Mouse (Mus musculus): ENCODE results near the gene Odf3. TPM values are rescaled to one million over a fixed set of nuclear protein-coding genes. Genes with fewer than 3 reads are reported as not detected.
"Not testable (repeated sequence)": the region's sequence is repeated elsewhere in the genome, so short reads cannot be mapped to it uniquely, and the experiment has no call there.

Gene Odf3
- total and polyA plus RNA-seq, 2 experiments from 2014 or later, result 0.10 TPM; not detected in 1

- Histone ChIP-seq H3K9me3 (ENCODE audit: low read length) (no peaks in the 10 kb centered on the region), H3K27me3 (ENCODE audit: insufficient read depth, low read length) (no peaks in the 10 kb centered on the region), H3K4me2 (ENCODE audit: low read depth) (peak within 1 kb of the TSS; percentile 72), H3K4me1 (ENCODE audit: insufficient read depth) (peaks cover 3% of the 10 kb centered on the region; the same call in 1 of the 2 replicates), H3K9ac (peak within 1 kb of the TSS; percentile 91), H3K36me3 (ENCODE audit: insufficient read depth) (peaks cover 23% of the 10 kb centered on the region), H3K4me3 (ENCODE audit: low read depth, low read length) (peak within 1 kb of the TSS; percentile 99), H3K27ac (ENCODE audit: low read depth, low read length) (peak within 1 kb of the TSS; percentile 93)
- no peak for TF ChIP-seq CTCF (IDR thresholded peaks at IDR 0.05; ENCODE audit: low read depth)
- WGBS, result under 1% methylated on average over 59 of the region's 59 CpGs
- ATAC-seq, result peak; percentile 99
- peak; percentile 96 for DNase-seq
These were observed 34.3 kb downstream of the Odf3 start, which contains the start of the genes Psmd13 and Sirt3 for GRCm38 (mm10) chr7:140881696-140882468. Psmd13 (plus strand) TSS chr7:140881968. Sirt3 (minus strand) TSS chr7:140882309.

DNA sequence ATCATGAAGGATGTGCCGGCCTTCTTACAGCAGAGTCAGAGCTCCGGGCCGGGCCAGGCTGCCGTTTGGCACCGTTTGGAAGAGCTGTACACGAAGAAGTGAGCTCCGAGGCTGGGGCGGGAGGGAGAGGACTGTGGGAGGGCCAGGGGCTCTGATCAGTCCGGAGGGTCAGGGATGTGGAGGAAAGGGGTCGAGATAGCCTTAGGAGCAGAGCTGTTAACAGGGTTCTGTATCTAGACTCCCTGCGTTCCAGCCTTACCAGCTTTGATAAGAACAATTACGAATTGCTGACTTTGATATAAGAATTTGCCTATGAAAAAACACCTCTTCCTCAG, 34.8 kb downstream of the Odf3 start:
- H3K27ac ChIP-seq (ENCODE audit: low read depth, low read length), result peak overlapping the region; percentile 93
- peak overlapping the region; percentile 72 for H3K4me2 ChIP-seq (ENCODE audit: low read depth)
- peaks cover 3% of the 10 kb centered on the region; the same call in 1 of the 2 replicates for H3K4me1 ChIP-seq (ENCODE audit: insufficient read depth)
- no peak for TF ChIP-seq CTCF (IDR thresholded peaks at IDR 0.05; ENCODE audit: low read depth)
- under 1% methylated on average over 12 of the region's 12 CpGs for WGBS
- DNase-seq (no peak), ATAC-seq (peak; percentile 51)
- H3K9me3 ChIP-seq (ENCODE audit: low read length), result no peaks in the 10 kb centered on the region
- peak overlapping the region; percentile 91 for H3K9ac ChIP-seq
- H3K27me3 ChIP-seq (ENCODE audit: insufficient read depth, low read length), result no peaks in the 10 kb centered on the region
- peaks cover 27% of the 10 kb centered on the region for H3K36me3 ChIP-seq (ENCODE audit: insufficient read depth)
- H3K4me3 ChIP-seq (ENCODE audit: low read depth, low read length), result peak overlapping the region; percentile 99

GRCm38 (mm10) chr7:140890636-140891035, 43.0 kb downstream of the Odf3 start:
- H3K4me3 ChIP-seq (ENCODE audit: low read depth, low read length); H3K4me2 ChIP-seq (ENCODE audit: low read depth); DNase-seq; H3K27me3 ChIP-seq (ENCODE audit: insufficient read depth, low read length); H3K27ac ChIP-seq (ENCODE audit: low read depth, low read length); H3K4me1 ChIP-seq (ENCODE audit: insufficient read depth); H3K9me3 ChIP-seq (ENCODE audit: low read length); ATAC-seq; H3K9ac ChIP-seq: not testable (repeated sequence)
- WGBS, result 97% methylated on average over 16 of the region's 16 CpGs
- peaks cover 74% of the 10 kb centered on the region for H3K36me3 ChIP-seq (ENCODE audit: insufficient read depth)

GRCm38 (mm10) chr7:140894031-140894430, 46.4 kb downstream of the Odf3 start:
- Histone ChIP-seq H3K9me3 (ENCODE audit: low read length) (no peaks in the 10 kb centered on the region), H3K36me3 (ENCODE audit: insufficient read depth) (peaks cover 74% of the 10 kb centered on the region), H3K27ac (ENCODE audit: low read depth, low read length) (no peak overlapping the region), H3K4me1 (ENCODE audit: insufficient read depth) (no peaks in the 10 kb centered on the region), H3K9ac (no peak overlapping the region), H3K27me3 (ENCODE audit: insufficient read depth, low read length) (no peaks in the 10 kb centered on the region), H3K4me2 (ENCODE audit: low read depth) (no peak overlapping the region), H3K4me3 (ENCODE audit: low read depth, low read length) (no peak overlapping the region)
- no peak for TF ChIP-seq CTCF (IDR thresholded peaks at IDR 0.05; ENCODE audit: low read depth)
- WGBS, result 83% methylated on average over 7 of the region's 7 CpGs
- no peak for ATAC-seq
- no peak for DNase-seq

DNA sequence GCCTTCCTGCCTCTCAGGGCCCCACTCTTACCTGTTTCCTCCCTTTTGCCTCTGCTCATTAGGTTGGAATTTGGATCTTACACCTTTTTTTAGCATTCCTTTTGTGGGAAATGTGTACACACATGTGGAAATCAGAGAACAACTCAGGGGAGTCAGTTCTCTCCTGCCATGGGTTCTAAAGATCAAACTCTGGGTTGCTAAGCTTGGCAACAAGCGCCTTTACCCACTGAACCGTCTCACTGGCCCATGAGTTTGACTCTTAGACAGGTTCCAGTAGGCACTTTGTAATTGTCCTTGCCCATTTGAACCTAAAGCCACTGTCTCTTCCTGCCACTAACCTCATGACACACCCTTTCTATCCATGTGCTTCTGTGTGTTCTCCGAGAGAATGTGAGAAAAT, 47.0 kb downstream of the Odf3 start:
- Histone ChIP-seq H3K27ac (ENCODE audit: low read depth, low read length) (no peak overlapping the region), H3K4me3 (ENCODE audit: low read depth, low read length) (no peak overlapping the region), H3K9me3 (ENCODE audit: low read length) (no peaks in the 10 kb centered on the region), H3K36me3 (ENCODE audit: insufficient read depth) (peaks cover 72% of the 10 kb centered on the region), H3K9ac (no peak overlapping the region), H3K4me2 (ENCODE audit: low read depth) (no peak overlapping the region), H3K4me1 (ENCODE audit: insufficient read depth) (no peaks in the 10 kb centered on the region), H3K27me3 (ENCODE audit: insufficient read depth, low read length) (no peaks in the 10 kb centered on the region)
- no peak for TF ChIP-seq CTCF (IDR thresholded peaks at IDR 0.05; ENCODE audit: low read depth)
- ATAC-seq (no peak), DNase-seq (no peak)
- WGBS, result 96% methylated on average over 3 of the region's 3 CpGs

GRCm38 (mm10) chr7:140897863-140898262, 50.3 kb downstream of the Odf3 start:
- no peak for TF ChIP-seq CTCF (IDR thresholded peaks at IDR 0.05; ENCODE audit: low read depth)
- 90% methylated on average over 7 of the region's 7 CpGs for WGBS
- peaks cover 53% of the 10 kb centered on the region for H3K36me3 ChIP-seq (ENCODE audit: insufficient read depth)
- no peak for ATAC-seq
- DNase-seq, result no peak
- H3K27me3 ChIP-seq (ENCODE audit: insufficient read depth, low read length), result no peaks in the 10 kb centered on the region
- no peak overlapping the region for H3K27ac ChIP-seq (ENCODE audit: low read depth, low read length)
- no peak overlapping the region for H3K4me3 ChIP-seq (ENCODE audit: low read depth, low read length)
- no peaks in the 10 kb centered on the region for H3K9me3 ChIP-seq (ENCODE audit: low read length)
- no peaks in the 10 kb centered on the region for H3K4me1 ChIP-seq (ENCODE audit: insufficient read depth)
- H3K4me2 ChIP-seq (ENCODE audit: low read depth), result no peak overlapping the region
- H3K9ac ChIP-seq, result no peak overlapping the region

DNA sequence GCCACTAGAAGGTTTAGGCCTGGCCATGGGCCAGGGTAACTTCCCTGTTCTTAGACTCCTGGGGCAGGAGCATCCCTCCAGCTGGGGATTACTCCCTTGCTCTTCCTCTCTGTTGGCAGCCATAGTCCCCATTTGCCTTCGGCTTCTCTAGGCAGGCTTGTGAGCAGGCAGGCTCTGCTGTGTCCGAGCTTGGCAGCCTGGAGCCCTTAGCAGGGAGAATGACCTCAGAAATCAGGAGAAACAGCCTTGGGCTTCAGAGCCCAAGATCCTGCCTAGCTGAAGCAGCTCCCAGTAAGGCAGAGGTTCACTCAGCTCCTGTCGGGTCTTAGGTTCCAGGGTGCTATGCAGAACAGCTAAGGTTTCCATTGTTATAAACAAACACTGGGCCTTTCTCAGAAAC, 51.5 kb downstream of the Odf3 start:
- H3K9me3 ChIP-seq (ENCODE audit: low read length), result no peaks in the 10 kb centered on the region
- H3K4me3 ChIP-seq (ENCODE audit: low read depth, low read length), result no peak overlapping the region
- H3K4me2 ChIP-seq (ENCODE audit: low read depth), result no peak overlapping the region
- H3K4me1 ChIP-seq (ENCODE audit: insufficient read depth), result no peaks in the 10 kb centered on the region
- TF ChIP-seq CTCF (IDR thresholded peaks at IDR 0.05; ENCODE audit: low read depth), result no peak
- H3K9ac ChIP-seq, result no peak overlapping the region
- DNase-seq (no peak), ATAC-seq (no peak)
- WGBS, result 82% methylated on average over 3 of the region's 3 CpGs
- peaks cover 46% of the 10 kb centered on the region for H3K36me3 ChIP-seq (ENCODE audit: insufficient read depth)
- H3K27me3 ChIP-seq (ENCODE audit: insufficient read depth, low read length), result no peaks in the 10 kb centered on the region
- no peak overlapping the region for H3K27ac ChIP-seq (ENCODE audit: low read depth, low read length)

Measured in forebrain, postnatal 0 days (tissue).